ENCODE assay signal across 32 mouse cellular contexts in the genomic region with DNA sequence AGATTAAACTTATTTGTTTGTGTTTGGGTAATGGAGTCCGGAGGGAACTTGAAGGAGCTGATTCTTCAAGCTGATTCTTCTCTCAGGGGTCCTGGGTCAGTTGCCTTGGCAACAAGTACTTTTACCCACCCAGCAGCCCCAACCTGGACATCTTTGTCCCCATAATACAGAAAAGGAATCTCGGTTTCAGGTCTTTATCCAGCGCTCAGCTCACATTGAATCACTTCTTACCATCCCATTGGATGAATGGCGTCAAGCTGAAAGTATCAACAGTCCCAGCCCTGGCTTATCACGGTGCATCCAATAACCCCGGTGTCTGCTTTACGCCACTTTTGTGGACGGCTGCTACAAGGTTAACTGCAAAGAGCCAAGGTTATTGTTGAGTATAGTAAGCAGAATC.
"Had no signal": no experiment of that assay in that cellular context is flagged by ENCODE, and none has a peak within 500 bp of the region (broad histone marks: within the 10 kb centered on the region; RNA-seq: fewer than 3 reads in every experiment).

No protein-coding gene starts in this region.

- H3K36me3 ChIP-seq: limb, embryonic 10.5 days; limb, embryonic 12.5 days; limb, embryonic 13.5 days; limb, embryonic 15.5 days; liver, embryonic 12.5 days; liver, embryonic 13.5 days; liver, embryonic 15.5 days; lung, embryonic 15.5 days; midbrain, embryonic 10.5 days; midbrain, embryonic 12.5 days; midbrain, embryonic 13.5 days; midbrain, embryonic 15.5 days; neural tube, embryonic 12.5 days had no signal

- H3K27ac ChIP-seq: left cerebral cortex, adult 2 months; limb, embryonic 10.5 days; limb, embryonic 12.5 days; limb, embryonic 13.5 days; limb, embryonic 15.5 days; liver, embryonic 12.5 days; liver, embryonic 13.5 days; liver, embryonic 14.5 days; liver, embryonic 15.5 days; lung, embryonic 15.5 days; macrophage; midbrain, embryonic 10.5 days; midbrain, embryonic 12.5 days; midbrain, embryonic 13.5 days; midbrain, embryonic 15.5 days; neural tube, embryonic 12.5 days had no signal

- H3K4me3 ChIP-seq: left cerebral cortex, adult 2 months; limb, embryonic 10.5 days; limb, embryonic 12.5 days; limb, embryonic 13.5 days; limb, embryonic 15.5 days; liver, embryonic 12.5 days; liver, embryonic 13.5 days; liver, embryonic 15.5 days; lung, embryonic 15.5 days; megakaryocyte, embryonic 14.5 days; midbrain, embryonic 10.5 days; midbrain, embryonic 12.5 days; midbrain, embryonic 13.5 days; midbrain, embryonic 15.5 days; myocyte; neural tube, embryonic 12.5 days had no signal

- H3K4me1 ChIP-seq: limb, embryonic 10.5 days; limb, embryonic 12.5 days; limb, embryonic 13.5 days; liver, embryonic 12.5 days; liver, embryonic 13.5 days; liver, embryonic 15.5 days had no signal

- H3K4me2 ChIP-seq: limb, embryonic 12.5 days; limb, embryonic 13.5 days; limb, embryonic 15.5 days; liver, embryonic 11.5 days; liver, embryonic 12.5 days; liver, embryonic 13.5 days; liver, embryonic 15.5 days; lung, embryonic 14.5 days; lung, embryonic 15.5 days; midbrain, embryonic 12.5 days; midbrain, embryonic 13.5 days; midbrain, embryonic 15.5 days; neural tube, embryonic 12.5 days had no signal

- H3K27me3 ChIP-seq: limb, embryonic 12.5 days; limb, embryonic 13.5 days; limb, embryonic 15.5 days; liver, embryonic 12.5 days; liver, embryonic 13.5 days; liver, embryonic 15.5 days; lung, embryonic 15.5 days; megakaryocyte, embryonic 14.5 days; midbrain, embryonic 12.5 days; midbrain, embryonic 13.5 days; midbrain, embryonic 15.5 days; neural tube, embryonic 12.5 days had no signal

- H3K9ac ChIP-seq: limb, embryonic 12.5 days; limb, embryonic 13.5 days; limb, embryonic 15.5 days; liver, embryonic 12.5 days; liver, embryonic 13.5 days; liver, embryonic 14.5 days; liver, embryonic 15.5 days; liver, postnatal 0 days; lung, embryonic 14.5 days; lung, embryonic 15.5 days; midbrain, embryonic 12.5 days; midbrain, embryonic 13.5 days; midbrain, embryonic 15.5 days; neural tube, embryonic 12.5 days had no signal

- DNase-seq: left cerebral cortex, postnatal 4 days; liver; liver, embryonic 13.5 days; liver, postnatal 0 days; lung, adult 18-20 months; lung, adult 2 months; lung, embryonic 14.5 days; lung, postnatal 10 days; lung, postnatal 14 days; lung, postnatal 36 days; lung, postnatal 4 days; midbrain, embryonic 14.5 days had no signal

- ATAC-seq: liver, embryonic 12.5 days; liver, postnatal 0 days; lung, postnatal 0 days; midbrain, embryonic 13.5 days; midbrain, embryonic 15.5 days; midbrain, embryonic 16.5 days had no signal

- H3K9me3 ChIP-seq: limb, embryonic 10.5 days; limb, embryonic 12.5 days; limb, embryonic 13.5 days; limb, embryonic 15.5 days; liver, embryonic 12.5 days; liver, embryonic 13.5 days; liver, embryonic 15.5 days; lung, embryonic 15.5 days; megakaryocyte, embryonic 14.5 days; midbrain, embryonic 12.5 days; midbrain, embryonic 13.5 days; midbrain, embryonic 15.5 days; neural tube, embryonic 12.5 days had no signal
